Mouse (Mus musculus) heart, embryonic 14.5 days (tissue): ENCODE results near the gene Gosr2. TPM values are rescaled to one million over a fixed set of nuclear protein-coding genes. Genes with fewer than 3 reads are reported as not detected.

Experiments
- ATAC-seq: fragments of 200-750 bp; cut with Nextera tagmentation; 2 replicates; pipeline ENCODE4 v1.8.0; 2017; ENCODE audit warnings: low read depth, moderate TSS enrichment; ENCODE audit not compliant: insufficient number of reproducible peaks, insufficient read depth, low FRiP score
- H3K27ac ChIP-seq, 2 experiments: fragments of 200-500 bp in 1 of 2; fragments of 300-500 bp in 1 of 2; sonication (generic) in 1 of 2; replicated peaks in 1 of 2; 2 replicates each; pipeline ENCODE4 v1.5.1; 2012 to 2014; ENCODE audit warnings: low read depth in 2 of 2, low read length in 2 of 2, control low read depth in 1 of 2, mild to moderate bottlenecking in 1 of 2, mixed read lengths in 1 of 2; ENCODE audit not compliant: control insufficient read depth in 1 of 2, insufficient read depth in 1 of 2
- H3K27me3 ChIP-seq: fragments of 300-500 bp; sonication (generic); 2 replicates; pipeline ENCODE4 v1.6.1; 2014; ENCODE audit warnings: mild to moderate bottlenecking, low read length, control low read depth; ENCODE audit not compliant: control insufficient read depth, insufficient read depth
- H3K36me3 ChIP-seq: fragments of 300-500 bp; sonication (generic); 2 replicates; pipeline ENCODE4 v1.6.1; 2014; ENCODE audit warnings: mild to moderate bottlenecking, control low read depth, low read length, mixed read lengths; ENCODE audit not compliant: control insufficient read depth, insufficient read depth
- H3K4me1 ChIP-seq, 2 experiments: fragments of 200-500 bp in 1 of 2; fragments of 300-500 bp in 1 of 2; sonication (generic) in 1 of 2; 2 replicates each; pipeline ENCODE4 v1.6.1; 2012 to 2014; ENCODE audit warnings: low read length in 2 of 2, control low read depth in 1 of 2, mixed read lengths in 1 of 2; ENCODE audit not compliant: control insufficient read depth in 2 of 2, insufficient read depth in 2 of 2
- H3K4me2 ChIP-seq: fragments of 300-500 bp; sonication (generic); 2 replicates; pipeline ENCODE4 v1.6.1; 2014; ENCODE audit warnings: mild to moderate bottlenecking, low read length
- H3K4me3 ChIP-seq, 2 experiments: fragments of 200-500 bp in 1 of 2; fragments of 300-500 bp in 1 of 2; sonication (generic) in 1 of 2; 2 replicates each; pipeline ENCODE4 v1.5.1; 2012 to 2014; ENCODE audit warnings: low read length in 2 of 2, mild to moderate bottlenecking in 2 of 2, control low read depth in 1 of 2, low read depth in 1 of 2, moderate library complexity in 1 of 2; ENCODE audit not compliant: control insufficient read depth in 1 of 2, insufficient read depth in 1 of 2
- H3K9ac ChIP-seq: fragments of 300-500 bp; sonication (generic); 2 replicates; pipeline ENCODE4 v1.6.1; 2014; ENCODE audit warnings: mild to moderate bottlenecking, low read length
- H3K9me3 ChIP-seq: fragments of 300-500 bp; sonication (generic); 2 replicates; pipeline ENCODE4 v1.6.1; 2016; ENCODE audit warnings: low read length, control low read depth; ENCODE audit not compliant: control insufficient read depth
- WGBS: fragments of 180-500 bp; shearing (Covaris S2); extraction: QIAGEN DNeasy Blood & Tissue Kit; methylation state at CpG from one replicate; pipeline ENCODE4 v1.1.7; 2014; 5-methylcytosine and 5-hydroxymethylcytosine counted together
- polyA plus RNA-seq: library from polyadenylated mRNA; unstranded; fragments of >200 nt; fragmentation: Nextera tagmentation; extraction: Ambion mirVana; gene quantifications from 2 replicates; pipeline ENCODE4 v1.2.1, GENCODE M21; 2014

Gene Gosr2
- polyA plus RNA-seq: 60.4 and 63.5 TPM in 2 replicates

GRCm38 (mm10) chr11:103697565-103698176 is at the start of gene Gosr2:
TSS of gene Gosr2 (minus strand) at chr11:103697898.
- H3K27ac ChIP-seq: peak within 1 kb of the TSS; percentile 99 to 100
- no peaks in the 10 kb centered on the region for H3K9me3 ChIP-seq
- peak within 1 kb of the TSS; percentile 92 for H3K9ac ChIP-seq
- H3K27me3 ChIP-seq: no peaks in the 10 kb centered on the region
- peak; percentile 94 for ATAC-seq
- peaks cover 0 to 7% of the 10 kb centered on the region in 2 experiments; a peak in 1 of 4 replicates for H3K4me1 ChIP-seq
- whole genome bisulfite sequencing: under 1% methylated on average over 57 of the region's 57 CpGs
- H3K4me2 ChIP-seq: peak within 1 kb of the TSS; percentile 80
- H3K36me3 ChIP-seq: peaks cover 7% of the 10 kb centered on the region
- peak within 1 kb of the TSS; percentile 84 to 95 for H3K4me3 ChIP-seq

- Histone ChIP-seq H3K27me3 (no peaks in the 10 kb centered on the region), H3K4me2 (no peak overlapping the region), H3K4me1 (peaks cover 4 to 6% of the 10 kb centered on the region in 2 experiments; a peak in 1 of 4 replicates), H3K9ac (no peak overlapping the region), H3K27ac (no peak overlapping the region), H3K4me3 (no peak overlapping the region), H3K36me3 (no peaks in the 10 kb centered on the region), H3K9me3 (no peaks in the 10 kb centered on the region)
- no peak for ATAC-seq
- 66% methylated on average over 19 of the region's 19 CpGs for WGBS
Measured at GRCm38 (mm10) chr11:103735046-103735781, 37.5 kb upstream of the Gosr2 start.

GRCm38 (mm10) chr11:103734411-103735045 is 36.8 kb upstream of the Gosr2 start:
- H3K9ac ChIP-seq: no peak overlapping the region
- H3K27ac ChIP-seq: no peak overlapping the region
- H3K4me1 ChIP-seq: peaks cover 4 to 6% of the 10 kb centered on the region in 2 experiments; a peak in 1 of 4 replicates
- H3K36me3 ChIP-seq: no peaks in the 10 kb centered on the region
- no peaks in the 10 kb centered on the region for H3K9me3 ChIP-seq
- no peak overlapping the region for H3K4me3 ChIP-seq
- no peak overlapping the region for H3K4me2 ChIP-seq
- H3K27me3 ChIP-seq: no peaks in the 10 kb centered on the region; the same call in 1 of the 2 replicates
- no peak for ATAC-seq
- 54% methylated on average over 5 of the region's 5 CpGs for WGBS

GRCm38 (mm10) chr11:103733961-103734360 is 36.3 kb upstream of the Gosr2 start:
- Histone ChIP-seq H3K27ac (no peak overlapping the region), H3K36me3 (no peaks in the 10 kb centered on the region), H3K9ac (no peak overlapping the region), H3K4me2 (no peak overlapping the region), H3K4me1 (peaks cover 4 to 6% of the 10 kb centered on the region in 2 experiments; a peak in 1 of 4 replicates), H3K9me3 (no peaks in the 10 kb centered on the region), H3K27me3 (no peaks in the 10 kb centered on the region; the same call in 1 of the 2 replicates), H3K4me3 (no peak overlapping the region)
- 84% methylated on average over 2 of the region's 2 CpGs for WGBS
- no peak for ATAC-seq

GRCm38 (mm10) chr11:103733069-103733468 is 35.4 kb upstream of the Gosr2 start:
- ATAC-seq: no peak
- Histone ChIP-seq H3K36me3 (no peaks in the 10 kb centered on the region), H3K4me2 (no peak overlapping the region), H3K27me3 (no peaks in the 10 kb centered on the region; the same call in 1 of the 2 replicates), H3K4me3 (no peak overlapping the region), H3K9me3 (no peaks in the 10 kb centered on the region), H3K27ac (no peak overlapping the region), H3K4me1 (peaks cover 4 to 6% of the 10 kb centered on the region in 2 experiments; a peak in 1 of 4 replicates), H3K9ac (no peak overlapping the region)
- WGBS: 74% methylated on average over 4 of the region's 4 CpGs

GRCm38 (mm10) chr11:103732306-103732705 is 34.6 kb upstream of the Gosr2 start:
- no peaks in the 10 kb centered on the region for H3K9me3 ChIP-seq
- H3K36me3 ChIP-seq: no peaks in the 10 kb centered on the region
- 79% methylated on average over 7 of the region's 7 CpGs for WGBS
- H3K27ac ChIP-seq: no peak overlapping the region
- no peak overlapping the region for H3K4me3 ChIP-seq
- H3K4me2 ChIP-seq: no peak overlapping the region
- no peak for ATAC-seq
- H3K27me3 ChIP-seq: no peaks in the 10 kb centered on the region; the same call in 1 of the 2 replicates
- H3K4me1 ChIP-seq: peaks cover 4 to 6% of the 10 kb centered on the region in 2 experiments; a peak in 1 of 4 replicates
- H3K9ac ChIP-seq: no peak overlapping the region

GRCm38 (mm10) chr11:103731594-103731993 is 33.9 kb upstream of the Gosr2 start:
- Histone ChIP-seq H3K9ac (no peak overlapping the region), H3K27ac (no peak overlapping the region), H3K9me3 (no peaks in the 10 kb centered on the region), H3K4me3 (no peak overlapping the region), H3K4me1 (peaks cover 4 to 6% of the 10 kb centered on the region in 2 experiments; a peak in 1 of 4 replicates), H3K27me3 (no peaks in the 10 kb centered on the region; the same call in 1 of the 2 replicates), H3K36me3 (no peaks in the 10 kb centered on the region), H3K4me2 (no peak overlapping the region)
- 61% methylated on average over 9 of the region's 9 CpGs for WGBS
- no peak for ATAC-seq
